Mouse (Mus musculus): ENCODE measurements around the gene Gm4312. TPM values are rescaled to one million over a fixed set of nuclear protein-coding genes. Genes with fewer than 3 reads are reported as not detected.
"Not testable (repeated sequence)": the region's sequence is repeated elsewhere in the genome, so short reads cannot be mapped to it uniquely, and the experiment has no call there.

Gm4312 gene
- not detected for total RNA-seq (2021)
- long read RNA-seq, experiment 1 = 0 reads
- long read RNA-seq, experiment 2 = 0 reads

DNA sequence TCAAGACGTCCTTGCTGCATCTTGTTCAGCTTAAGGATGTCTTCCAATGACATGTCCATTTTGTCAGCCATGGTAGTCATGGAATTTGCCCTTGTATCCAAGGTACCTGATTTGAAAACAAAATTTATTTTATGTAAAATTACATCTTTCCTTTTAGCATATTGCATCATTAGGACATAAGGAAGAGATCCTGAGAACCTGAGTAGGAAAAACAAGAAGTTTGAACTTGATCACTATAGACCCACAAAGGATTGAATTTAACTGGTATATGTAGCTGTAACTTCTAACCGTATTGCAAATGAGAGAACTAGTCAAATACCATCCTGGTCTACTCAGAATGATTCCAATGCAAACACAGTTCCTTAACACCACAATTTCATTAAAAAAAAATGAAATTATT lies at the start of gene Gm4312:
Gene Gm4312 (minus strand): TSS at position 101 of the 400 bp plus-strand sequence.
- DNase-seq = not testable (repeated sequence)

DNA sequence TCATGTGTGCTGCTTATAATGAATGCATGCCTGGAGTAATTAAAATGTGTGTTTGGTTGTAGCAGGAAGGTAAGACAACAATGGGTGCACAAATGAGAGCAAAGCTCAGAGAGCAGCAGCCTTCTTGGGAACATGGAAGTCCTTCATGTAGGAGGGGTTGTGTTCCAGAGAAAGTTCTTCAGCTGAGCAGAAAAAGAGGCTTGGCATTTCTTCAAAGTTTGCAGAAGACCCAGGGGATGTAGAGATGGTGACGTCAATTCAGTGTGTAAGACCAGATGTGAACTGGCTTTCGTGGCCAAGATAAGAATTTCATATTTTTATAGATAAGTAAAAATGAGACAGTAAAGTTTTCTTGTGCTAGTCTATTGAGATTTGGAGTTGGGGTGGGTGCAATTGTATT lies 45.2 kb upstream of the Gm4312 start:
- DNase-seq = peak; percentile 18 to 50

DNA sequence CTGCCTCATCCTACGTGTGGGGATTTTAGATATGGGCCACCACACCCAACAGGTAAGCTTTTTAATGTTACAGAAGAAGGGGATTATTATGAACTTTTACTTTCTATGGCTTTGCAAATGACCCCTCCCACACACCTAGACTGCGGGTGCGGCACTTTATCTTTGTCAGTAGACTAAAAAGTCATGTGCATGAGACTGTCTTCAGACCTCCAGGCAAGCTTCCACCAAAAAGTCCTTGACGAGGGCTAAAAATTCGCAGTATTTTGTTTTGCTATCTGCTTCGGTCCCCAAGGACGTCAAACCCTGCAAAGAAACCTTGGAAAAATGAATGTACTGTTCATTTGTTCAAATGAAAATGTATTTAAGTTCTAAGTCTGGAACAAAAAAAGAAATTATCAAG lies 33.2 kb upstream of the Gm4312 start:
- DNase-seq = no peak

DNA sequence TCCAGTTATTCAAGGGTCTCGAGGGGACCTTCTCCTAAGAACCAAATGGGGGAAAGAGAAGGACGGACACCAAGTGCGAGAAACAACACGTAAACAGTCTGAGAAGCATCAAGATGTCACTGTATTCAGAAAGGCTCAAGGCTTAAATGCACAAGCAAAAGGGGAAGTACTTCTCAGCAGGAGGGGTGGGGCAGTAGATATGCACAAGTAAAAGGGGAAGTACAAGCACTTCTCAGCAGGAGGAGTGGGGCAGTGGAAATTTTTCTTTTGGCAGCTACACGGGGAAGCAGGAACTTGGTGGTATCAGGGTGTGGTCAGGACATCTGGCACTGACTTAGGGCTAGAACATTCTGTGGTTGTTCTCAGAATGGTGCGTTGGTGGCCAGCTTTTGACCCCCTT lies 19.9 kb upstream of the Gm4312 start:
- not testable (repeated sequence) for DNase-seq

DNA sequence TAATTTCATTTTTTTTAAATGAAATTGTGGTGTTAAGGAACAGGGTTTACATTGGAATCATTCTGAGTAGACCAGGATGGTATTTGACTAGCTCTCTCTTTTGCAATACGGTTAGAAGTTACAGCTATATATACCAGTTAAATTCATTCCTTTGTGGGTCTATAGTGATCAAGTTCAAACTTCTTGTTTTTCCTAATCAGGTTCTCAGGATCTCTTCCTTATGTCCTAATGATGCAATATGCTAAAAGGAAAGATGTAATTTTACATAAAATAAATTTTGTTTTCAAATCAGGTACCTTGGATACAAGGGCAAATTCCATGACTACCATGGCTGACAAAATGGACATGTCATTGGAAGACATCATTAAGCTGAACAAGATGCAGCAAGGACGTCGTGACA lies 21.3 kb downstream of the Gm4312 start, which contains the start of gene Gm4307:
Gene Gm4307 (plus strand): TSS at position 301 of the 400 bp plus-strand sequence.
- not testable (repeated sequence) for DNase-seq

DNA sequence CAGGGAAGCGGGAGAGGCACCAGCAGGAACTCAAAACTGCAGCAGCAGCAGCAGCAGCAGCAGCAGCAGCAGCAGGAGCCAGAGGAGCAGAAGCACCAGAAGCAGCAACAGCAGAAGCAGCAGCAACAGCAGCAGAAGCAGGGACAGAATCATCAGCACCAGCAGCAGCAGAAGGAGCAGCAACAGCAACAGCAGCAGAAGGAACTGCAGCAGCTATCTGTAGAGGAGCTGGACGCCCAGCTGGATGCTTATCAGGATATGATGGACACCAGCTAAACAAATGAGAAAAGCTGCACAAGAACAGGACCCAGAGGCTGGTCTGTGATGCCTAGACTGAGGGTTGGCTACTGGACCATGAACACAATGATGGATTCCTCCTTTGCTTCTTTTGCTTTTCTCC lies 25.5 kb downstream of the Gm4312 start:
- DNase-seq = peak; percentile 2

DNA sequence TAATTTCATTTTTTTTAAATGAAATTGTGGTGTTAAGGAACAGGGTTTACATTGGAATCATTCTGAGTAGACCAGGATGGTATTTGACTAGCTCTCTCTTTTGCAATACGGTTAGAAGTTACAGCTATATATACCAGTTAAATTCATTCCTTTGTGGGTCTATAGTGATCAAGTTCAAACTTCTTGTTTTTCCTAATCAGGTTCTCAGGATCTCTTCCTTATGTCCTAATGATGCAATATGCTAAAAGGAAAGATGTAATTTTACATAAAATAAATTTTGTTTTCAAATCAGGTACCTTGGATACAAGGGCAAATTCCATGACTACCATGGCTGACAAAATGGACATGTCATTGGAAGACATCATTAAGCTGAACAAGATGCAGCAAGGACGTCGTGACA lies 31.6 kb downstream of the Gm4312 start, which contains the start of gene Gm4305:
Gene Gm4305 (plus strand): TSS at position 301 of the 400 bp plus-strand sequence.
- not testable (repeated sequence) for DNase-seq

DNA sequence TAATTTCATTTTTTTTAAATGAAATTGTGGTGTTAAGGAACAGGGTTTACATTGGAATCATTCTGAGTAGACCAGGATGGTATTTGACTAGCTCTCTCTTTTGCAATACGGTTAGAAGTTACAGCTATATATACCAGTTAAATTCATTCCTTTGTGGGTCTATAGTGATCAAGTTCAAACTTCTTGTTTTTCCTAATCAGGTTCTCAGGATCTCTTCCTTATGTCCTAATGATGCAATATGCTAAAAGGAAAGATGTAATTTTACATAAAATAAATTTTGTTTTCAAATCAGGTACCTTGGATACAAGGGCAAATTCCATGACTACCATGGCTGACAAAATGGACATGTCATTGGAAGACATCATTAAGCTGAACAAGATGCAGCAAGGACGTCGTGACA lies 36.7 kb downstream of the Gm4312 start, which contains the start of gene Gm4303:
Gene Gm4303 (plus strand): TSS at position 301 of the 400 bp plus-strand sequence.
- not testable (repeated sequence) for DNase-seq

DNA sequence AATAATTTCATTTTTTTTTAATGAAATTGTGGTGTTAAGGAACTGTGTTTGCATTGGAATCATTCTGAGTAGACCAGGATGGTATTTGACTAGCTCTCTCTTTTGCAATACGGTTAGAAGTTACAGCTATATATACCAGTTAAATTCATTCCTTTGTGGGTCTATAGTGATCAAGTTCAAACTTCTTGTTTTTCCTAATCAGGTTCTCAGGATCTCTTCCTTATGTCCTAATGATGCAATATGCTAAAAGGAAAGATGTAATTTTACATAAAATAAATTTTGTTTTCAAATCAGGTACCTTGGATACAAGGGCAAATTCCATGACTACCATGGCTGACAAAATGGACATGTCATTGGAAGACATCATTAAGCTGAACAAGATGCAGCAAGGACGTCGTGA lies 41.8 kb downstream of the Gm4312 start, which contains the start of gene Gm4302:
Gene Gm4302 (plus strand): TSS at position 301 of the 400 bp plus-strand sequence.
- not testable (repeated sequence) for DNase-seq

DNA sequence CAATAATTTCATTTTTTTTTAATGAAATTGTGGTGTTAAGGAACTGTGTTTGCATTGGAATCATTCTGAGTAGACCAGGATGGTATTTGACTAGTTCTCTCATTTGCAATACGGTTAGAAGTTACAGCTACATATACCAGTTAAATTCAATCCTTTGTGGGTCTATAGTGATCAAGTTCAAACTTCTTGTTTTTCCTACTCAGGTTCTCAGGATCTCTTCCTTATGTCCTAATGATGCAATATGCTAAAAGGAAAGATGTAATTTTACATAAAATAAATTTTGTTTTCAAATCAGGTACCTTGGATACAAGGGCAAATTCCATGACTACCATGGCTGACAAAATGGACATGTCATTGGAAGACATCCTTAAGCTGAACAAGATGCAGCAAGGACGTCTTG lies 47.0 kb downstream of the Gm4312 start, which contains the start of gene Gm4301:
Gene Gm4301 (plus strand): TSS at position 301 of the 400 bp plus-strand sequence.
- not testable (repeated sequence) for DNase-seq

Other genes with a start within 250 kb of the Gm4312 start
- not detected for gene Gm4301, start 46.9 kb downstream of the Gm4312 start, total RNA-seq (2021)
- not detected for gene Gm4302, start 41.7 kb downstream of the Gm4312 start, total RNA-seq (2021)
- gene Gm4303, start 36.6 kb downstream of the Gm4312 start, total RNA-seq (2021) = not detected
- not detected for gene Gm4305, start 31.5 kb downstream of the Gm4312 start, total RNA-seq (2021)
- not detected for gene Gm4307, start 21.2 kb downstream of the Gm4312 start, total RNA-seq (2021)
- 10 to 100 TPM; 14.1 to 17.2 TPM for gene Tmtc3, start 104.8 kb upstream of the Gm4312 start, total RNA-seq (2021)
- gene Cep290, start 105.0 kb upstream of the Gm4312 start, total RNA-seq (2021) = 1 to 10 TPM; 3.3 to 4.7 TPM
- 1 to 10 TPM; 7.0 to 7.1 TPM for gene 4930430F08Rik, start 207.9 kb upstream of the Gm4312 start, total RNA-seq (2021)
- gene 1700017N19Rik, start 207.9 kb upstream of the Gm4312 start, total RNA-seq (2021) = not detected

Data from heart, adult 18-20 months (tissue).